Mouse (Mus musculus) liver, embryonic 16.5 days (tissue): Measurements from ENCODE around the gene Shmt2. TPM values are rescaled to one million over a fixed set of nuclear protein-coding genes. Genes with fewer than 3 reads are reported as not detected.
A peak's percentile ranks its signal among the peaks of the same experiment; 100 is the strongest.

Source experiments
- ATAC-seq: fragments of 200-750 bp; cut with Nextera tagmentation; 2 replicates; pipeline ENCODE4 v1.8.0; 2017; ENCODE audit warnings: low read depth, mild to moderate bottlenecking, moderate number of reproducible peaks, moderate library complexity
- H3K27ac ChIP-seq: fragments of 300-500 bp; sonication (generic); 2 replicates; pipeline ENCODE4 v1.5.1; 2014; ENCODE audit warnings: mild to moderate bottlenecking, low read length
- H3K27me3 ChIP-seq: fragments of 300-500 bp; sonication (generic); 2 replicates; pipeline ENCODE4 v1.6.1; 2014; ENCODE audit warnings: low read depth, low read length, mixed read lengths; ENCODE audit not compliant: control insufficient read depth, insufficient read depth
- H3K36me3 ChIP-seq: fragments of 300-500 bp; sonication (generic); 2 replicates; pipeline ENCODE4 v1.6.1; 2014; ENCODE audit warnings: mild to moderate bottlenecking; ENCODE audit not compliant: control insufficient read depth, insufficient read depth
- H3K4me1 ChIP-seq: fragments of 300-500 bp; sonication (generic); 2 replicates; pipeline ENCODE4 v1.6.1; 2014; ENCODE audit warnings: low read depth, low read length, mixed read lengths; ENCODE audit not compliant: control insufficient read depth
- H3K4me2 ChIP-seq: fragments of 300-500 bp; sonication (generic); 2 replicates; pipeline ENCODE4 v1.6.1; 2014; ENCODE audit warnings: low read depth, low read length, mixed read lengths
- H3K4me3 ChIP-seq: fragments of 300-500 bp; sonication (generic); 2 replicates; pipeline ENCODE4 v1.5.1; 2014; ENCODE audit warnings: low read depth, mild to moderate bottlenecking, low read length
- H3K9ac ChIP-seq: fragments of 300-500 bp; sonication (generic); 2 replicates; pipeline ENCODE4 v1.6.1; 2014; ENCODE audit warnings: low read depth, low read length
- H3K9me3 ChIP-seq: fragments of 300-500 bp; sonication (generic); replicated peaks from 2 replicates; pipeline ENCODE4 v1.6.1; 2016; ENCODE audit warnings: low read length; ENCODE audit not compliant: control insufficient read depth
- WGBS: fragments of 180-500 bp; shearing (Covaris S2); extraction: QIAGEN DNeasy Blood & Tissue Kit; methylation state at CpG from one replicate; pipeline ENCODE4 v1.1.7; 2014; ENCODE audit not compliant: insufficient replicate concordance; 5-methylcytosine and 5-hydroxymethylcytosine counted together
- polyA plus RNA-seq: library from polyadenylated mRNA; unstranded; fragments of >200 nt; fragmentation: Nextera tagmentation; extraction: Ambion mirVana; gene quantifications from 2 replicates; pipeline ENCODE4 v1.2.1, GENCODE M21; 2015

Gene Shmt2
- 180 and 183 TPM in 2 replicates for polyA plus RNA-seq

DNA sequence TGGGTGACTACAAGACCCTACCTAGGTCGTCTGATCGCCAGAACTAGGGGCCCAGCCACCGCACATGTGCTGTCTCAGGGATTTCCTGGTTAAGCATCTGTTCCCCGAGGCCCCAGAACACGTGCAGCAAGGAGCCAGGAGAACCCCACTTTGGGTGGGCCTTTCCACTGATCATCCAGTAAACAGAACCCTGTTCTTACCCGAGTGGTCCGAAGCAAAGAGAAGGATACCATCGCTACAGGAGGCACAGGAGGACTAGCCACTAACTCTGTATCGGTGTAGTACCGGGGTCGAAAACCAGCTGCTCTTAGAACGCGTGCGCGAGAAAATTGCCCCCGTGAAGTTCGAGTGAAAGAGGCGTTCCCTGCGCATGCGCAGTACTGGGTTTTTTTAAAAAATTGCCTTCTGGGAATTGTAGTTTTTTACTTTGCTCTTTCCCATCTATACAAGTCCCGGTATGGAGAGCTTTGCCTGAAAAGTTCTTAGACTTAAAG lies at the start of gene Shmt2:
Gene Shmt2 (minus strand): TSS at position 357 of the 494 bp plus-strand sequence.
- Histone ChIP-seq H3K4me3 (peak within 1 kb of the TSS; percentile 72), H3K9me3 (no peaks in the 10 kb centered on the region), H3K4me1 (peaks cover 31% of the 10 kb centered on the region), H3K27ac (peak within 1 kb of the TSS; percentile 90), H3K27me3 (peaks cover 39% of the 10 kb centered on the region), H3K9ac (peak within 1 kb of the TSS; percentile 79), H3K4me2 (peak within 1 kb of the TSS; percentile 80), H3K36me3 (peaks cover 36% of the 10 kb centered on the region)
- under 1% methylated on average over 21 of the region's 21 CpGs for WGBS
- ATAC-seq: peak; percentile 47

DNA sequence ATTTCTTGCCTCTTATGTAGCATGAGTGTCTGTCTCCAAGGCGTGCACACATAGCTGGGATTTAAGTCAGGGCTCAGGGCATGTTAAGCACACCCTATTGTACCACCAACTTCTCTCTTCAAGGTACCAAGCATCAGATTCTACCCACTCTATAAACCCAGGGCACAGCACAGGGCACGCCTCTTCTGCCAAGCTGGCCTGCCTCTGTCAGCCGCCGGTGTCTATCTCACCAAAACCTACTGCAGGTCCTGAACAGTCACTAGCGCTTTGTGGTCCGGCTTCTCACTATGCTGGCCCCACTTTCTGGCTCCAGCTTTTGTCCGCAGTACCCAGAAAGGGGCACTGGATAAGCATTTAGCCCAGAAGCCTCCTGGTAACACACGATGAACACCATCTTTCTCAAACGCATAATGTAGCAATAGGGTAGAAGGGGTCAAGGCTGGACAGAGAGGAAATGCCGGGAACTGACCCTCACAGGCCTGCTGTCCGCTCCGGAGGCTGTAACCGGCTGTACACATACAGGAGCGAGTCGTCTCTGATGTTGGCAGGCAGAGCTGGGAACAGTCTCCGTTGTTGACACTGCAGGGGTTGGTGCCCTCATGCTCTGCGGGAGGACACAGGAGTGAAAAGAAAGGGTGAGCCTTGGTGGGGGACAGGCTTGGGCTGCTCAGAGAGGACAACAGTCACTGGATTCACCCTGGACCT lies 48.8 kb upstream of the Shmt2 start:
- Histone ChIP-seq H3K4me3 (no peak overlapping the region), H3K27me3 (no peaks in the 10 kb centered on the region), H3K36me3 (peaks cover 9% of the 10 kb centered on the region), H3K9me3 (no peaks in the 10 kb centered on the region), H3K4me2 (no peak overlapping the region), H3K27ac (peak overlapping the region; percentile 41; the same call in 1 of the 2 replicates), H3K4me1 (peaks cover 17% of the 10 kb centered on the region), H3K9ac (no peak overlapping the region)
- 59% methylated on average over 17 of the region's 17 CpGs for WGBS
- ATAC-seq: peak; percentile 12; the same call in 1 of the 2 replicates

DNA sequence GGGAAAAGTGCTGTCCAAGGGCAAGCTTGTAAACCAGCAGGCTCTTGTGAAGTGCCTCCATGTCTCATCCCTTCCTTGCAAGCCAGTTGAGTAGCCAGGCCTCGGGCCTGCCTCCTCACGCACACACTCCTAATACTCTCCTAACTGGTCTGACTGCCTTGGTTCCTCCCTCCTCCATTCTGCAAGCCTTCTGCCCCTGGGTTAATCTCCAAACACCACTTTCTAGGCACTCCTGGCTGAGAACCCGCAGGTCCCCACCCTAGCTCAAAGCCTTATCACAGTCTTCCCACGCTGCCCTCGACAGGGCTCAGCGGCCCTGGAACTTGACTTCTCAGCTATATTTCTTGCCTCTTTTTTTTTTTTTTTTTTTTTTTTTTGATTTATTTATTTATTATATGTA lies 48.1 kb upstream of the Shmt2 start:
- no peak overlapping the region for H3K4me3 ChIP-seq
- ATAC-seq: peak; percentile 80
- H3K9ac ChIP-seq: no peak overlapping the region
- H3K27ac ChIP-seq: 0 out of 2 replicates have a peak overlapping the region, but pooled peaks have one; percentile 5
- no peaks in the 10 kb centered on the region for H3K27me3 ChIP-seq
- H3K4me2 ChIP-seq: no peak overlapping the region
- H3K36me3 ChIP-seq: peaks cover 9% of the 10 kb centered on the region
- 26% methylated on average over 6 of the region's 6 CpGs for WGBS
- no peaks in the 10 kb centered on the region for H3K9me3 ChIP-seq
- peaks cover 17% of the 10 kb centered on the region for H3K4me1 ChIP-seq

DNA sequence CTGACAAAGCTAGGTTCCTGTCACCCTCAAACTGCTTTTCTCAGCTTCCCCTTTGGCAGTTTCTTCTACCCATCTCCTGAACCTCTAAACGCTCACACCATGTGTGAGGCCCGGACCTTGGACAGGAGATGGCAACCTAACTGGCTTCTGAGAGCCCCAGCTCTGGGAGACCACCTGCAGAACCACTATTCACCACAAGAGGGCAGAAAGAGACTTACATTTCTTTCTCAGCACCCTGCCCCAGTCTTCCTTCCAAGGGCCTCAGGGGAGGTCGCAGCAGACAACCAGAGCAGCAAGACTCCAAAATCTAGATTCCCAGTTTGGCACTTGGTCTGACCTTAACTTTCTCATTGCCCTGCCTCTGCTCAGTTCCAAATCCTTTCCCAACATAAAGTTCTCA lies 47.2 kb upstream of the Shmt2 start:
- no peak for ATAC-seq
- Histone ChIP-seq H3K4me1 (peaks cover 17% of the 10 kb centered on the region), H3K9ac (no peak overlapping the region), H3K4me3 (no peak overlapping the region), H3K9me3 (no peaks in the 10 kb centered on the region), H3K27me3 (no peaks in the 10 kb centered on the region), H3K4me2 (no peak overlapping the region), H3K27ac (no peak overlapping the region), H3K36me3 (peaks cover 9% of the 10 kb centered on the region)
- 14% methylated on average over 3 of the region's 3 CpGs for WGBS

GRCm38 (mm10) chr10:127566553-127567326 lies 44.5 kb upstream of the Shmt2 start:
- H3K4me1 ChIP-seq: peaks cover 17% of the 10 kb centered on the region
- no peak overlapping the region for H3K27ac ChIP-seq
- no peaks in the 10 kb centered on the region for H3K27me3 ChIP-seq
- no peak overlapping the region for H3K9ac ChIP-seq
- no peak for ATAC-seq
- H3K4me3 ChIP-seq: no peak overlapping the region
- 84% methylated on average over 28 of the region's 28 CpGs for WGBS
- no peak overlapping the region for H3K4me2 ChIP-seq
- peaks cover 6% of the 10 kb centered on the region for H3K36me3 ChIP-seq
- H3K9me3 ChIP-seq: no peaks in the 10 kb centered on the region

DNA sequence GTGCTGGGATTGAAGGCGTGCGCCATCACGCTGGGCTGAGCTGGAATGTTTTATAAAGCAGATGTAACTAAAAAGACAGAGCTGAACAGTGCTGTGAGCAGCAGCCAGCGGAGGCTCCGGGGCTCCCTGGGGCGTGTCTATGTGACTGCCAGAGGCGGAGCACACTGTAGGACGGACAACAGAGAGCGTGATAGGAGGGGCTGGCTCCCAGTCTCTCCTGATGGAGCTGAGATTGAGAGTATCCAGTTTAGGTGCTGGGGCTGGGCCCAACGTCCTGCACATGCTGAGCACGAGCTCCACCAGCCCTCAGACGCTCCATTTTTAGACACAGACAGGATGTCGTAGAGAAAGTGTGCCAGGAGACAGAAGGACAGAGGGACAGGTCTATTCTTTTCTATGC lies 42.1 kb upstream of the Shmt2 start:
- no peaks in the 10 kb centered on the region for H3K4me1 ChIP-seq
- no peak overlapping the region for H3K27ac ChIP-seq
- 34% methylated on average over 13 of the region's 13 CpGs for WGBS
- H3K4me3 ChIP-seq: no peak overlapping the region
- H3K4me2 ChIP-seq: no peak overlapping the region
- no peaks in the 10 kb centered on the region for H3K9me3 ChIP-seq
- no peak overlapping the region for H3K9ac ChIP-seq
- no peak for ATAC-seq
- H3K27me3 ChIP-seq: no peaks in the 10 kb centered on the region
- H3K36me3 ChIP-seq: peaks cover 6% of the 10 kb centered on the region

GRCm38 (mm10) chr10:127563840-127564239 lies 41.6 kb upstream of the Shmt2 start:
- Histone ChIP-seq H3K27ac (no peak overlapping the region), H3K9me3 (no peaks in the 10 kb centered on the region), H3K4me2 (no peak overlapping the region), H3K36me3 (peaks cover 5% of the 10 kb centered on the region), H3K27me3 (no peaks in the 10 kb centered on the region), H3K4me1 (no peaks in the 10 kb centered on the region), H3K9ac (no peak overlapping the region), H3K4me3 (no peak overlapping the region)
- WGBS: 22% methylated on average over 8 of the region's 8 CpGs
- ATAC-seq: no peak

GRCm38 (mm10) chr10:127561145-127561544 lies 38.9 kb upstream of the Shmt2 start:
- Histone ChIP-seq H3K27me3 (no peaks in the 10 kb centered on the region), H3K9me3 (no peaks in the 10 kb centered on the region), H3K4me1 (no peaks in the 10 kb centered on the region), H3K4me2 (no peak overlapping the region), H3K36me3 (peaks cover 14% of the 10 kb centered on the region), H3K9ac (no peak overlapping the region), H3K4me3 (no peak overlapping the region), H3K27ac (no peak overlapping the region)
- no peak for ATAC-seq

GRCm38 (mm10) chr10:127557397-127557796 lies 35.2 kb upstream of the Shmt2 start:
- WGBS: 73% methylated on average over 13 of the region's 13 CpGs
- Histone ChIP-seq H3K4me1 (no peaks in the 10 kb centered on the region), H3K27me3 (no peaks in the 10 kb centered on the region), H3K9ac (no peak overlapping the region), H3K4me3 (no peak overlapping the region), H3K4me2 (no peak overlapping the region), H3K36me3 (peaks cover 14% of the 10 kb centered on the region), H3K27ac (no peak overlapping the region), H3K9me3 (no peaks in the 10 kb centered on the region)
- no peak for ATAC-seq
